Mouse (Mus musculus): ENCODE measurements around the gene Vwa8. TPM values are rescaled to one million over a fixed set of nuclear protein-coding genes. Genes with fewer than 3 reads are reported as not detected.

Vwa8 gene
- polyA plus RNA-seq, 2 experiments: 6.4 to 8.3 TPM

GRCm38 (mm10) chr14:78847948-78848347 lies 904 bp upstream of the Vwa8 start:
- no peak for ATAC-seq (ENCODE audit: insufficient read depth)
- no peak overlapping the region for H3K9ac ChIP-seq (replicated peaks)
- TF ChIP-seq CTCF (IDR thresholded peaks at IDR 0.05; ENCODE audit: low read depth): no peak
- TF ChIP-seq EP300 (IDR thresholded peaks at IDR 0.05; ENCODE audit: low read depth): 0 out of 2 replicates have a peak, but pooled peaks have one; percentile 10
- H3K27ac ChIP-seq: no peak overlapping the region
- H3K4me2 ChIP-seq (ENCODE audit: low read depth): no peak overlapping the region
- H3K27me3 ChIP-seq (ENCODE audit: control insufficient read depth, insufficient read depth, low read length): no peaks in the 10 kb centered on the region
- H3K4me3 ChIP-seq (ENCODE audit: insufficient read depth in 1 of 2, low read depth in 2 of 2, low read length in 2 of 2): no peak overlapping the region
- 56% methylated on average over 1 of the region's 1 CpGs for WGBS (ENCODE audit: insufficient replicate concordance)
- H3K9me3 ChIP-seq (ENCODE audit: control insufficient read depth, low read length): no peaks in the 10 kb centered on the region
- H3K36me3 ChIP-seq (replicated peaks; ENCODE audit: control insufficient read depth, insufficient read depth, low read depth): no peaks in the 10 kb centered on the region
- DNase-seq (ENCODE audit: low read depth in 3 of 3, low spot score in 3 of 3): no peak
- peaks cover 14 to 26% of the 10 kb centered on the region in 2 experiments for H3K4me1 ChIP-seq (replicated peaks; ENCODE audit: control insufficient read depth in 2 of 2, insufficient read depth in 2 of 2, low read length in 1 of 2)

- no peak for DNase-seq (ENCODE audit: low read depth in 3 of 3, low spot score in 3 of 3)
- peak overlapping the region; percentile 66 for H3K9ac ChIP-seq (replicated peaks)
- no peak overlapping the region for H3K27ac ChIP-seq
- WGBS (ENCODE audit: insufficient replicate concordance): 11% methylated on average over 3 of the region's 3 CpGs
- H3K4me2 ChIP-seq (ENCODE audit: low read depth): peak overlapping the region; percentile 68
- ATAC-seq (ENCODE audit: insufficient read depth): no peak
- H3K4me1 ChIP-seq (replicated peaks; ENCODE audit: control insufficient read depth in 2 of 2, insufficient read depth in 2 of 2, low read length in 1 of 2): peaks cover 14 to 26% of the 10 kb centered on the region in 2 experiments
- no peaks in the 10 kb centered on the region for H3K27me3 ChIP-seq (ENCODE audit: control insufficient read depth, insufficient read depth, low read length)
- no peaks in the 10 kb centered on the region for H3K36me3 ChIP-seq (replicated peaks; ENCODE audit: control insufficient read depth, insufficient read depth, low read depth)
- no peaks in the 10 kb centered on the region for H3K9me3 ChIP-seq (ENCODE audit: control insufficient read depth, low read length)
- TF ChIP-seq EP300 (IDR thresholded peaks at IDR 0.05; ENCODE audit: low read depth) (no peak), CTCF (IDR thresholded peaks at IDR 0.05; ENCODE audit: low read depth) (no peak)
- H3K4me3 ChIP-seq (ENCODE audit: insufficient read depth in 1 of 2, low read depth in 2 of 2, low read length in 2 of 2): peak overlapping the region; percentile 73 to 75; a peak in 3 of 4 replicates
Measured at GRCm38 (mm10) chr14:78848477-78848876, 375 bp upstream of the Vwa8 start.

GRCm38 (mm10) chr14:78849961-78850578 lies 1.2 kb downstream of the Vwa8 start:
- Histone ChIP-seq H3K9me3 (ENCODE audit: control insufficient read depth, low read length) (no peaks in the 10 kb centered on the region), H3K27me3 (ENCODE audit: control insufficient read depth, insufficient read depth, low read length) (no peaks in the 10 kb centered on the region), H3K36me3 (replicated peaks; ENCODE audit: control insufficient read depth, insufficient read depth, low read depth) (no peaks in the 10 kb centered on the region), H3K4me3 (ENCODE audit: insufficient read depth in 1 of 2, low read depth in 2 of 2, low read length in 2 of 2) (peak overlapping the region in 1 of 2 experiments; percentile 73; a peak in 2 of 4 replicates), H3K4me2 (ENCODE audit: low read depth) (peak overlapping the region; percentile 68), H3K9ac (replicated peaks) (peak overlapping the region; percentile 66), H3K27ac (no peak overlapping the region; the same call in 1 of the 2 replicates), H3K4me1 (replicated peaks; ENCODE audit: control insufficient read depth in 2 of 2, insufficient read depth in 2 of 2, low read length in 1 of 2) (peaks cover 14 to 26% of the 10 kb centered on the region in 2 experiments)
- DNase-seq (ENCODE audit: low read depth in 3 of 3, low spot score in 3 of 3) (no peak), ATAC-seq (ENCODE audit: insufficient read depth) (no peak)
- TF ChIP-seq EP300 (IDR thresholded peaks at IDR 0.05; ENCODE audit: low read depth): no peak
- no peak for TF ChIP-seq CTCF (IDR thresholded peaks at IDR 0.05; ENCODE audit: low read depth)
- WGBS (ENCODE audit: insufficient replicate concordance): 39% methylated on average over 5 of the region's 5 CpGs

GRCm38 (mm10) chr14:78850666-78851065 lies 1.8 kb downstream of the Vwa8 start:
- peak overlapping the region; percentile 68; the same call in 1 of the 2 replicates for H3K4me2 ChIP-seq (ENCODE audit: low read depth)
- H3K27me3 ChIP-seq (ENCODE audit: control insufficient read depth, insufficient read depth, low read length): no peaks in the 10 kb centered on the region
- TF ChIP-seq CTCF (IDR thresholded peaks at IDR 0.05; ENCODE audit: low read depth) (no peak), EP300 (IDR thresholded peaks at IDR 0.05; ENCODE audit: low read depth) (no peak)
- DNase-seq (ENCODE audit: low read depth in 3 of 3, low spot score in 3 of 3): peak in 2 of 3 experiments; percentile 30 to 32
- no peak overlapping the region for H3K27ac ChIP-seq
- WGBS (ENCODE audit: insufficient replicate concordance): 60% methylated on average over 8 of the region's 8 CpGs
- H3K4me3 ChIP-seq (ENCODE audit: insufficient read depth in 1 of 2, low read depth in 2 of 2, low read length in 2 of 2): no peak overlapping the region
- peak; percentile 56 for ATAC-seq (ENCODE audit: insufficient read depth)
- no peaks in the 10 kb centered on the region for H3K36me3 ChIP-seq (replicated peaks; ENCODE audit: control insufficient read depth, insufficient read depth, low read depth)
- H3K4me1 ChIP-seq (replicated peaks; ENCODE audit: control insufficient read depth in 2 of 2, insufficient read depth in 2 of 2, low read length in 1 of 2): peaks cover 14 to 26% of the 10 kb centered on the region in 2 experiments
- no peak overlapping the region for H3K9ac ChIP-seq (replicated peaks)
- no peaks in the 10 kb centered on the region for H3K9me3 ChIP-seq (ENCODE audit: control insufficient read depth, low read length)

GRCm38 (mm10) chr14:78851366-78851765 lies 2.5 kb downstream of the Vwa8 start:
- no peak for ATAC-seq (ENCODE audit: insufficient read depth)
- Histone ChIP-seq H3K4me2 (ENCODE audit: low read depth) (peak overlapping the region; percentile 20; the same call in 1 of the 2 replicates), H3K27ac (no peak overlapping the region), H3K36me3 (replicated peaks; ENCODE audit: control insufficient read depth, insufficient read depth, low read depth) (no peaks in the 10 kb centered on the region), H3K9ac (replicated peaks) (no peak overlapping the region), H3K9me3 (ENCODE audit: control insufficient read depth, low read length) (no peaks in the 10 kb centered on the region), H3K4me3 (ENCODE audit: insufficient read depth in 1 of 2, low read depth in 2 of 2, low read length in 2 of 2) (no peak overlapping the region), H3K4me1 (replicated peaks; ENCODE audit: control insufficient read depth in 2 of 2, insufficient read depth in 2 of 2, low read length in 1 of 2) (peaks cover 14 to 26% of the 10 kb centered on the region in 2 experiments), H3K27me3 (ENCODE audit: control insufficient read depth, insufficient read depth, low read length) (no peaks in the 10 kb centered on the region)
- no peak for DNase-seq (ENCODE audit: low read depth in 3 of 3, low spot score in 3 of 3)
- TF ChIP-seq CTCF (IDR thresholded peaks at IDR 0.05; ENCODE audit: low read depth) (no peak), EP300 (IDR thresholded peaks at IDR 0.05; ENCODE audit: low read depth) (no peak)
- 50% methylated on average over 3 of the region's 3 CpGs for WGBS (ENCODE audit: insufficient replicate concordance)
